Mouse (Mus musculus) lung, postnatal 36 days (tissue): Measurements from ENCODE around the gene Cog4.
"Not testable (repeated sequence)": the region's sequence is repeated elsewhere in the genome, so short reads cannot be mapped to it uniquely, and the experiment has no call there.

Experiments
- DNase-seq: peaks from one replicate; pipeline ENCODE4 v3.0.0; 2022; ENCODE audit warnings: mixed read lengths

Gene Cog4

GRCm38 (mm10) chr8:110831956-110832355 is 14.4 kb upstream of the Cog4 start:
- no peak for DNase-seq

GRCm38 (mm10) chr8:110842012-110842574 is 4.3 kb upstream of the Cog4 start:
- no peak for DNase-seq

- no peak for DNase-seq
Observed at GRCm38 (mm10) chr8:110843207-110843606, 3.2 kb upstream of the Cog4 start.

- DNase-seq, result no peak
Observed at GRCm38 (mm10) chr8:110844941-110845340, 1.5 kb upstream of the Cog4 start.

GRCm38 (mm10) chr8:110845821-110846404 is 487 bp upstream of the Cog4 start:
- DNase-seq, result no peak

- DNase-seq, result no peak
Observed at GRCm38 (mm10) chr8:110847171-110847549, 760 bp downstream of the Cog4 start.

GRCm38 (mm10) chr8:110847645-110848495 is 1.5 kb downstream of the Cog4 start:
- DNase-seq, result peak; percentile 25

GRCm38 (mm10) chr8:110851186-110851585 is 4.8 kb downstream of the Cog4 start:
- no peak for DNase-seq

- DNase-seq, result not testable (repeated sequence)
Observed at GRCm38 (mm10) chr8:110856073-110856472, 9.7 kb downstream of the Cog4 start.

GRCm38 (mm10) chr8:110856760-110857461 is 10.5 kb downstream of the Cog4 start:
- peak; percentile 23 for DNase-seq

- DNase-seq, result peak; percentile 4
Observed at GRCm38 (mm10) chr8:110859651-110860501, 13.5 kb downstream of the Cog4 start.

- not testable (repeated sequence) for DNase-seq
Observed at GRCm38 (mm10) chr8:110861347-110862025, 15.1 kb downstream of the Cog4 start.

- no peak for DNase-seq
Observed at GRCm38 (mm10) chr8:110870501-110870900, 24.1 kb downstream of the Cog4 start.

GRCm38 (mm10) chr8:110877862-110878261 is 31.5 kb downstream of the Cog4 start:
- DNase-seq, result no peak

GRCm38 (mm10) chr8:110881741-110882310 is 35.4 kb downstream of the Cog4 start:
- no peak for DNase-seq

- DNase-seq, result no peak
Observed at GRCm38 (mm10) chr8:110883824-110884223, 37.4 kb downstream of the Cog4 start.

- DNase-seq, result no peak
Observed at GRCm38 (mm10) chr8:110886634-110887033, 40.2 kb downstream of the Cog4 start.

- no peak for DNase-seq
Observed at GRCm38 (mm10) chr8:110887551-110887950, 41.2 kb downstream of the Cog4 start.

GRCm38 (mm10) chr8:110888441-110888840 is 42.0 kb downstream of the Cog4 start:
- no peak for DNase-seq

GRCm38 (mm10) chr8:110888860-110889259 is 42.5 kb downstream of the Cog4 start:
- no peak for DNase-seq

- DNase-seq, result no peak
Observed at GRCm38 (mm10) chr8:110889904-110890470, 43.6 kb downstream of the Cog4 start.
